19 mouse cellular contexts compared by ENCODE assay signal in the genomic region with DNA sequence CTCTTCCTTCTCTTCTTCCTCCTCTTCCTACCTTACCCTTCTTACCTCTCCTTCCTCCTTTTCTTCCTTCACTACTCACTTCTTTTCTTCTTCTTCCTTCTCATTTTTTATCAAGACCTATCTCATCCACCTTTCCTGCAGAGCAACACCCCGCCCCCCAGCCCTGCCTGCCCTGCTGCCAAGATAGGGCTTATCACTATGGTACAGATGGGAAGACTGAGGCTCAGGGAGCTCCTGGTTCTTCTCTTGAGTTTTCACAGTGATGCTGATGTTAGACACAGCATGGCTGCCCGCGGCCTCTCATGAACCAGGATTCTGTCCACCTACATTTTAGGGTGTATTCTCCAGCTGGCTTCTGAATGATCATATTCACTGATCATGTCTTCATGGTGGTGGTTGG.
A peak's percentile ranks its signal among the peaks of the same experiment; 100 is the strongest.
DNase-seq lines count a peak whose midpoint lies in the region; ATAC-seq and TF ChIP-seq lines count a peak whose summit lies in the region.
"Had no signal": no experiment of that assay in that cellular context is flagged by ENCODE, and none has a peak within 500 bp of the region (broad histone marks: within the 10 kb centered on the region; RNA-seq: fewer than 3 reads in every experiment).

No protein-coding gene starts in this region.

- peak; percentile 99 for TF ChIP-seq EP300 in liver, embryonic 14.5 days (IDR thresholded peaks at IDR 0.05; ENCODE audit: low read depth)

- H3K36me3 ChIP-seq in heart, embryonic 11.5 days (ENCODE audit: control insufficient read depth, insufficient read depth, low read length) = no peaks in the 10 kb centered on the region
- no peaks in the 10 kb centered on the region for H3K36me3 ChIP-seq in spleen, adult 2 months (ENCODE audit: control insufficient read depth, insufficient read depth, low read length)
- H3K36me3 ChIP-seq in liver, embryonic 14.5 days (replicated peaks; ENCODE audit: control insufficient read depth, insufficient read depth, low read depth) = no peaks in the 10 kb centered on the region
- H3K36me3 ChIP-seq in embryonic facial prominence, embryonic 10.5 days (replicated peaks) = no peaks in the 10 kb centered on the region
- H3K36me3 ChIP-seq: embryonic facial prominence, embryonic 15.5 days; hindbrain, embryonic 15.5 days; neural tube, embryonic 15.5 days had no signal

- no peak for DNase-seq in heart, postnatal 14 days
- no peak for DNase-seq in spleen, adult 2 months (ENCODE audit: low read depth in 1 of 2, low spot score in 2 of 2)
- DNase-seq in spleen, adult 18-20 months = no peak
- DNase-seq in liver, embryonic 14.5 days (ENCODE audit: low read depth in 3 of 3, low spot score in 3 of 3) = peak; percentile 86 to 91 (median 88)
- no peak for DNase-seq in embryo, embryonic 10 days (ENCODE audit: low spot score)
- no peak for DNase-seq in embryonic facial prominence, embryonic 10.5 days (ENCODE audit: low spot score)
- DNase-seq: adrenal gland, adult 8-10 months; cerebellum, postnatal 25 days; forebrain, postnatal 0 days; gastrocnemius, postnatal 10 days; kidney, adult 9 months; retina, postnatal 1 day; thymus, adult 18-20 months had no signal

- peak overlapping the region; percentile 27; the same call in 1 of the 2 replicates for H3K4me2 ChIP-seq in heart, embryonic 11.5 days
- H3K4me2 ChIP-seq in liver, embryonic 14.5 days (ENCODE audit: low read depth) = peak overlapping the region; percentile 80
- H3K4me2 ChIP-seq: embryonic facial prominence, embryonic 15.5 days; hindbrain, embryonic 15.5 days; neural tube, embryonic 15.5 days had no signal

- H3K4me3 ChIP-seq in heart, embryonic 11.5 days (ENCODE audit: low read depth, low read length) = no peak overlapping the region
- no peak overlapping the region for H3K4me3 ChIP-seq in spleen, adult 2 months (ENCODE audit: extremely low read depth, insufficient read depth, insufficient read length)
- peak overlapping the region; percentile 27 to 43 for H3K4me3 ChIP-seq in liver, embryonic 14.5 days (ENCODE audit: insufficient read depth in 1 of 2, low read depth in 2 of 2, low read length in 2 of 2)
- H3K4me3 ChIP-seq in embryonic facial prominence, embryonic 10.5 days = no peak overlapping the region
- H3K4me3 ChIP-seq: embryonic facial prominence, embryonic 15.5 days; hindbrain, embryonic 15.5 days; megakaryocyte, embryonic 14.5 days; neural tube, embryonic 15.5 days had no signal

- peak overlapping the region; percentile 73 for H3K27ac ChIP-seq in heart, embryonic 11.5 days (ENCODE audit: low read depth, low read length)
- peak overlapping the region; percentile 12; the same call in 1 of the 2 replicates for H3K27ac ChIP-seq in spleen, adult 2 months (ENCODE audit: insufficient read depth, low read length)
- H3K27ac ChIP-seq in liver, embryonic 14.5 days = peak overlapping the region; percentile 97
- H3K27ac ChIP-seq in embryonic facial prominence, embryonic 10.5 days (replicated peaks) = no peak overlapping the region; the same call in 1 of the 2 replicates
- H3K27ac ChIP-seq: embryonic facial prominence, embryonic 15.5 days; hindbrain, embryonic 15.5 days; neural tube, embryonic 15.5 days had no signal

- WGBS in heart, embryonic 11.5 days (ENCODE audit: insufficient replicate concordance) = 84% methylated on average over 3 of the region's 3 CpGs
- 86% methylated on average over 3 of the region's 3 CpGs for WGBS in spleen, adult 2 months
- 29% methylated on average over 3 of the region's 3 CpGs for WGBS in liver, embryonic 14.5 days (ENCODE audit: insufficient replicate concordance)
- WGBS in embryonic facial prominence, embryonic 10.5 days = 94% methylated on average over 3 of the region's 3 CpGs

- intact Hi-C loops in heart, postnatal 14 days (cut with DNase I) = no loop called here

- peak; percentile 87 for ATAC-seq in heart, embryonic 11.5 days (replicated peaks; ENCODE audit: insufficient number of reproducible peaks, low FRiP score, low TSS enrichment)
- ATAC-seq in liver, embryonic 14.5 days (ENCODE audit: insufficient read depth) = peak; percentile 84
- no peak for ATAC-seq in CD4-positive, CD25-positive, alpha-beta regulatory T cell, adult 4 months
- ATAC-seq: forebrain, postnatal 0 days had no signal

- TF ChIP-seq CTCF in spleen, adult 2 months (IDR thresholded peaks at IDR 0.05; ENCODE audit: extremely low read depth, insufficient read depth, insufficient read length, insufficient replicate concordance) = no peak
- TF ChIP-seq CTCF in liver, embryonic 14.5 days (IDR thresholded peaks at IDR 0.05; ENCODE audit: low read depth) = no peak

- H3K27me3 ChIP-seq in heart, embryonic 11.5 days (ENCODE audit: control insufficient read depth, insufficient read depth, low read length) = no peaks in the 10 kb centered on the region
- H3K27me3 ChIP-seq in spleen, adult 2 months (ENCODE audit: control insufficient read depth, insufficient read depth, low read length) = no peaks in the 10 kb centered on the region
- H3K27me3 ChIP-seq in liver, embryonic 14.5 days (ENCODE audit: control insufficient read depth, insufficient read depth, low read length) = no peaks in the 10 kb centered on the region; the same call in 1 of the 2 replicates
- no peaks in the 10 kb centered on the region for H3K27me3 ChIP-seq in embryonic facial prominence, embryonic 10.5 days (replicated peaks; ENCODE audit: low read depth, poor library complexity, severe bottlenecking)
- H3K27me3 ChIP-seq: embryonic facial prominence, embryonic 15.5 days; hindbrain, embryonic 15.5 days; neural tube, embryonic 15.5 days had no signal

- H3K4me1 ChIP-seq in heart, embryonic 11.5 days (ENCODE audit: control insufficient read depth, insufficient read depth, low read length) = no peaks in the 10 kb centered on the region
- no peaks in the 10 kb centered on the region for H3K4me1 ChIP-seq in spleen, adult 2 months (ENCODE audit: control insufficient read depth, insufficient read depth, insufficient read length)
- H3K4me1 ChIP-seq in liver, embryonic 14.5 days (replicated peaks; ENCODE audit: control insufficient read depth in 2 of 2, insufficient read depth in 2 of 2, low read length in 1 of 2) = peaks cover 62 to 64% of the 10 kb centered on the region in 2 experiments
- peaks cover 8% of the 10 kb centered on the region for H3K4me1 ChIP-seq in embryonic facial prominence, embryonic 10.5 days

- 0 out of 2 replicates have a peak overlapping the region, but pooled peaks have one; percentile 34 for H3K9ac ChIP-seq in heart, embryonic 11.5 days (ENCODE audit: low read depth, low read length)
- peak overlapping the region; percentile 79 for H3K9ac ChIP-seq in liver, embryonic 14.5 days (replicated peaks)
- H3K9ac ChIP-seq: embryonic facial prominence, embryonic 15.5 days; forebrain, postnatal 0 days; hindbrain, embryonic 15.5 days; neural tube, embryonic 15.5 days had no signal

- no peaks in the 10 kb centered on the region for H3K9me3 ChIP-seq in heart, embryonic 11.5 days (replicated peaks; ENCODE audit: control insufficient read depth, low read length)
- no peaks in the 10 kb centered on the region for H3K9me3 ChIP-seq in liver, embryonic 14.5 days (ENCODE audit: control insufficient read depth, low read length)
- no peaks in the 10 kb centered on the region for H3K9me3 ChIP-seq in embryonic facial prominence, embryonic 10.5 days
- H3K9me3 ChIP-seq: embryonic facial prominence, embryonic 15.5 days; hindbrain, embryonic 15.5 days; megakaryocyte, embryonic 14.5 days; neural tube, embryonic 15.5 days had no signal

- no peak for TF ChIP-seq POLR2A in spleen, adult 2 months (IDR thresholded peaks at IDR 0.05; ENCODE audit: low read depth, low read length)

Comparison
In these comparisons a context has a peak if more than half of its experiments do, and no peak if none do; other contexts are left out.
1. H3K4me3 ChIP-seq: peak in liver, embryonic 14.5 days (2 of 2); none in heart, embryonic 11.5 days (single experiment), spleen, adult 2 months (single experiment) and embryonic facial prominence, embryonic 10.5 days (single experiment).
2. DNase-seq: peak in liver, embryonic 14.5 days (3 of 3); none in heart, postnatal 14 days (0 of 2), spleen, adult 2 months (0 of 2), spleen, adult 18-20 months (0 of 2), embryo, embryonic 10 days (single experiment) and embryonic facial prominence, embryonic 10.5 days (single experiment).